Mouse (Mus musculus) CH12.LX (cell line): Measurements from ENCODE around the gene Cacna2d2. TPM values are rescaled to one million over a fixed set of nuclear protein-coding genes. Genes with fewer than 3 reads are reported as not detected.

Experiments
- DNase-seq: peaks from one replicate; pipeline ENCODE4 v3.0.0-alpha.2; 2013; ENCODE audit errors: extremely low read depth
- H3K27ac ChIP-seq: 2 replicates; pipeline ENCODE4 v1.5.1; 2012; ENCODE audit warnings: low read depth, mild to moderate bottlenecking, control low read depth, moderate library complexity; ENCODE audit not compliant: insufficient read depth
- H3K27me3 ChIP-seq: replicated peaks from 2 replicates; pipeline ENCODE3; 2012; ENCODE audit warnings: inconsistent platforms
- H3K36me3 ChIP-seq, 2 experiments: replicated peaks in 1 of 2; 2 replicates each; pipeline versions ENCODE3 to v1.6.1; 2012; ENCODE audit warnings: inconsistent platforms in 1 of 2, low read length in 1 of 2, mild to moderate bottlenecking in 1 of 2, mixed read lengths in 1 of 2, moderate library complexity in 1 of 2; ENCODE audit not compliant: control insufficient read depth in 1 of 2, insufficient read depth in 1 of 2
- H3K4me1 ChIP-seq, 2 experiments: 2 replicates each; pipeline ENCODE4 v1.6.1; 2012; ENCODE audit warnings: inconsistent platforms in 1 of 2, moderate library complexity in 1 of 2; ENCODE audit not compliant: insufficient read depth in 2 of 2, control insufficient read depth in 1 of 2
- H3K4me2 ChIP-seq: 2 replicates; pipeline ENCODE4 v1.6.1; 2012; ENCODE audit warnings: low read depth, mild to moderate bottlenecking, control low read depth; ENCODE audit not compliant: poor library complexity, insufficient read depth, severe bottlenecking
- H3K4me3 ChIP-seq, 3 experiments: fragments of 150-350 bp in 1 of 3; sonication (generic) in 1 of 3; replicated peaks in 1 of 3; 2 replicates each; pipeline versions ENCODE3 to v1.5.1; 2011 to 2012; ENCODE audit warnings: low read depth in 2 of 3, low read length in 2 of 3, mild to moderate bottlenecking in 2 of 3, moderate library complexity in 2 of 3, control low read depth in 1 of 3, improper control_type of control experiment in 1 of 3, inconsistent platforms in 1 of 3, mixed read lengths in 1 of 3; ENCODE audit not compliant: poor library complexity in 1 of 3
- H3K79me2 ChIP-seq: replicated peaks from 2 replicates; pipeline ENCODE4 v1.6.1; 2012; ENCODE audit warnings: mild to moderate bottlenecking, moderate library complexity; ENCODE audit not compliant: control insufficient read depth, poor library complexity, insufficient read depth, severe bottlenecking; ENCODE audit errors: extremely low read depth
- H3K9ac ChIP-seq: 2 replicates; pipeline ENCODE4 v1.6.1; 2012; ENCODE audit warnings: low read depth, mild to moderate bottlenecking, control low read depth, moderate library complexity; ENCODE audit not compliant: insufficient read depth
- H3K9me3 ChIP-seq: replicated peaks from 2 replicates; pipeline ENCODE3; 2012; ENCODE audit warnings: low read length, inconsistent platforms, mixed read lengths
- CHD2 ChIP-seq: IDR thresholded peaks from 2 replicates; pipeline ENCODE4 v1.6.1; 2011; ENCODE audit warnings: low read length, improper control_type of control experiment
- E2F4 ChIP-seq: IDR thresholded peaks from 2 replicates; pipeline ENCODE4 v1.6.1; 2011; ENCODE audit warnings: low read depth, low read length, improper control_type of control experiment; ENCODE audit not compliant: insufficient replicate concordance
- ELF1 ChIP-seq: IDR thresholded peaks from 2 replicates; pipeline ENCODE4 v1.6.1; 2014; ENCODE audit warnings: low read depth, mild to moderate bottlenecking, inconsistent platforms, low read length, improper control_type of control experiment
- EP300 ChIP-seq: IDR thresholded peaks from 2 replicates; pipeline ENCODE4 v1.6.1; 2011; ENCODE audit warnings: low read length, improper control_type of control experiment
- HCFC1 ChIP-seq: IDR thresholded peaks from 2 replicates; pipeline ENCODE4 v1.6.1; 2012; ENCODE audit warnings: low read depth, mild to moderate bottlenecking, inconsistent platforms, low read length, improper control_type of control experiment
- IRF4 ChIP-seq: IDR thresholded peaks from 2 replicates; pipeline ENCODE4 v1.6.1; 2014; ENCODE audit warnings: low read depth, mild to moderate bottlenecking, inconsistent platforms, low read length, improper control_type of control experiment
- JUN ChIP-seq: IDR thresholded peaks from 2 replicates; pipeline ENCODE4 v1.6.1; 2011; ENCODE audit warnings: low read depth, mild to moderate bottlenecking, low read length, improper control_type of control experiment, moderate library complexity; ENCODE audit not compliant: insufficient read depth
- JUND ChIP-seq: conservative IDR thresholded peaks from 2 replicates; pipeline ENCODE4 v1.6.1; 2011; ENCODE audit warnings: low read depth, low read length, improper control_type of control experiment
- KAT2A ChIP-seq: IDR thresholded peaks from 2 replicates; pipeline ENCODE4 v1.6.1; 2012; ENCODE audit warnings: low read length, improper control_type of control experiment, inconsistent platforms; ENCODE audit not compliant: insufficient replicate concordance
- MAZ ChIP-seq: IDR thresholded peaks from 2 replicates; pipeline ENCODE4 v1.6.1; 2012; ENCODE audit warnings: low read depth, mild to moderate bottlenecking, inconsistent platforms, low read length, improper control_type of control experiment, moderate library complexity
- MEF2A ChIP-seq: IDR thresholded peaks from 2 replicates; pipeline ENCODE4 v1.6.1; 2014; ENCODE audit warnings: low read depth, mild to moderate bottlenecking, inconsistent platforms, low read length, improper control_type of control experiment, borderline replicate concordance
- MXI1 ChIP-seq: IDR thresholded peaks from 2 replicates; pipeline ENCODE4 v1.6.1; 2011; ENCODE audit warnings: mild to moderate bottlenecking, low read depth, low read length, improper control_type of control experiment
- NRF1 ChIP-seq: IDR thresholded peaks from 2 replicates; pipeline ENCODE4 v1.6.1; 2014; ENCODE audit warnings: low read depth, mild to moderate bottlenecking, inconsistent platforms, low read length, improper control_type of control experiment, moderate library complexity
- PAX5 ChIP-seq: IDR thresholded peaks from 2 replicates; pipeline ENCODE4 v1.6.1; 2012; ENCODE audit warnings: low read length, inconsistent platforms, mixed read lengths
- SMC3 ChIP-seq: IDR thresholded peaks from 2 replicates; pipeline ENCODE4 v1.6.1; 2011; ENCODE audit warnings: low read depth, low read length, improper control_type of control experiment
- ZC3H11A ChIP-seq: IDR thresholded peaks from 2 replicates; pipeline ENCODE4 v1.6.1; 2012; ENCODE audit warnings: low read depth, mild to moderate bottlenecking, inconsistent platforms, low read length, improper control_type of control experiment
- ZMIZ1 ChIP-seq: IDR thresholded peaks from 2 replicates; pipeline ENCODE4 v1.6.1; 2012; ENCODE audit warnings: low read depth, mild to moderate bottlenecking, inconsistent platforms, low read length, improper control_type of control experiment
- dilution Hi-C: fragments of 300-500 bp; cut with MboI; formaldehyde crosslinking; loops from 2 replicates; pipeline ENCODE4 v1.14.3; 2020; ENCODE audit warnings: low sequenced_read_pairs; ENCODE audit not compliant: extremely low pct_unique_long_range_greater_than_20kb, extremely low pct_ligation_motif_present
- in situ Hi-C: fragments of 300-500 bp; cut with MboI; formaldehyde crosslinking; loops from 3 replicates; pipeline ENCODE4 v1.14.3; 2019; ENCODE audit warnings: low sequenced_read_pairs, low pct_ligation_motif_present, low pct_unique_long_range_greater_than_20kb, mixed read lengths
- polyA plus RNA-seq: library from polyadenylated mRNA; unstranded; fragments of >175 nt; gene quantifications from 2 replicates; pipeline ENCODE4 v1.2.1, GENCODE M21; 2012; ENCODE audit warnings: low read depth; ENCODE audit not compliant: insufficient read length
- total RNA-seq, 2 experiments: library from RNA; depleted of rRNA; stranded (reverse); fragments of 300-350 nt in 1 of 2; fragments of >200 nt in 1 of 2; gene quantifications; 2 replicates each; pipeline ENCODE4 v1.2.3; 2012 to 2014

Cacna2d2 gene
- total and polyA plus RNA-seq, 3 experiments = 0.04 TPM; not detected in 2

- Histone ChIP-seq H3K27ac (no peak overlapping the region), H3K9ac (no peak overlapping the region)
These were observed 108.9 kb downstream of the Cacna2d2 start for GRCm38 (mm10) chr9:107508266-107508665.

GRCm38 (mm10) chr9:107510384-107511100, 111.1 kb downstream of the Cacna2d2 start:
- TF ChIP-seq ELF1 (no peak), E2F4 (no peak), MAZ (no peak), SMC3 (no peak), CHD2 (no peak), JUN (no peak), HCFC1 (no peak), PAX5 (no peak), ZC3H11A (no peak)
- TF ChIP-seq, all 38 proteins: peak for 0
- Histone ChIP-seq H3K4me2 (no peak overlapping the region), H3K9ac (no peak overlapping the region), H3K27ac (no peak overlapping the region), H3K9me3 (no peaks in the 10 kb centered on the region), H3K79me2 (no peaks in the 10 kb centered on the region), H3K4me3 (no peak overlapping the region), H3K4me1 (no peaks in the 10 kb centered on the region), H3K36me3 (no peaks in the 10 kb centered on the region), H3K27me3 (peaks cover 97% of the 10 kb centered on the region)
- dilution Hi-C loops (no loop called here), in situ Hi-C loops (loop anchor here (5.0 kb wide), 1 partner anchor 143 kb away; no protein-coding TSS in a partner anchor)
- DNase-seq = no peak

More at GRCm38 (mm10) chr9:107508266-107508665, 108.9 kb downstream of the Cacna2d2 start:
- TF ChIP-seq JUND = no peak
- TF ChIP-seq IRF4 = no peak
- TF ChIP-seq EP300 = no peak
- no peak for TF ChIP-seq MXI1
- TF ChIP-seq ZMIZ1 = no peak
- TF ChIP-seq KAT2A = no peak
- peak; percentile 71 for TF ChIP-seq NRF1
- no peak for TF ChIP-seq MEF2A
- DNase-seq = no peak
- no peaks in the 10 kb centered on the region for H3K79me2 ChIP-seq
- in situ Hi-C loops = no loop called here
- no peak overlapping the region for H3K4me2 ChIP-seq
- dilution Hi-C loops = no loop called here
- no peaks in the 10 kb centered on the region for H3K4me1 ChIP-seq
- H3K4me3 ChIP-seq = no peak overlapping the region
- peaks cover 100% of the 10 kb centered on the region for H3K27me3 ChIP-seq
- H3K9me3 ChIP-seq = no peaks in the 10 kb centered on the region
- H3K36me3 ChIP-seq = no peaks in the 10 kb centered on the region
